Mouse (Mus musculus): ENCODE results near the gene Cux2. TPM values are rescaled to one million over a fixed set of nuclear protein-coding genes. Genes with fewer than 3 reads are reported as not detected.

Cux2 gene
- polyA plus RNA-seq, 1 experiment from 2014 or later = 9.0 TPM

- 82% methylated on average over 14 of the region's 14 CpGs for WGBS
- Histone ChIP-seq H3K4me1 (ENCODE audit: control insufficient read depth, insufficient read depth, low read length) (no peaks in the 10 kb centered on the region), H3K4me3 (ENCODE audit: low read depth, low read length) (no peak overlapping the region), H3K27me3 (ENCODE audit: control insufficient read depth, insufficient read depth, low read length) (no peaks in the 10 kb centered on the region), H3K27ac (ENCODE audit: low read length) (no peak overlapping the region), H3K9ac (replicated peaks; ENCODE audit: low read depth, low read length) (no peak overlapping the region), H3K4me2 (replicated peaks; ENCODE audit: low read depth, low read length) (no peak overlapping the region), H3K9me3 (ENCODE audit: control insufficient read depth, low read depth, low read length) (no peaks in the 10 kb centered on the region), H3K36me3 (ENCODE audit: control insufficient read depth, insufficient read depth, low read length) (no peaks in the 10 kb centered on the region)
- no peak for ATAC-seq (ENCODE audit: insufficient number of reproducible peaks, insufficient read depth, low FRiP score, low read depth)
Observed at GRCm38 (mm10) chr5:121892281-121892680, 157.6 kb downstream of the Cux2 start.

GRCm38 (mm10) chr5:121890925-121891324, 159.0 kb downstream of the Cux2 start:
- Histone ChIP-seq H3K27ac (ENCODE audit: low read length) (no peak overlapping the region), H3K9ac (replicated peaks; ENCODE audit: low read depth, low read length) (no peak overlapping the region), H3K36me3 (ENCODE audit: control insufficient read depth, insufficient read depth, low read length) (no peaks in the 10 kb centered on the region), H3K4me1 (ENCODE audit: control insufficient read depth, insufficient read depth, low read length) (no peaks in the 10 kb centered on the region), H3K9me3 (ENCODE audit: control insufficient read depth, low read depth, low read length) (no peaks in the 10 kb centered on the region), H3K27me3 (ENCODE audit: control insufficient read depth, insufficient read depth, low read length) (no peaks in the 10 kb centered on the region), H3K4me2 (replicated peaks; ENCODE audit: low read depth, low read length) (no peak overlapping the region), H3K4me3 (ENCODE audit: low read depth, low read length) (no peak overlapping the region)
- ATAC-seq (ENCODE audit: insufficient number of reproducible peaks, insufficient read depth, low FRiP score, low read depth) = no peak
- 90% methylated on average over 7 of the region's 7 CpGs for WGBS

GRCm38 (mm10) chr5:121889819-121890362, 160.0 kb downstream of the Cux2 start:
- Histone ChIP-seq H3K9me3 (ENCODE audit: control insufficient read depth, low read depth, low read length) (no peaks in the 10 kb centered on the region), H3K4me2 (replicated peaks; ENCODE audit: low read depth, low read length) (no peak overlapping the region), H3K36me3 (ENCODE audit: control insufficient read depth, insufficient read depth, low read length) (no peaks in the 10 kb centered on the region), H3K4me3 (ENCODE audit: low read depth, low read length) (no peak overlapping the region), H3K4me1 (ENCODE audit: control insufficient read depth, insufficient read depth, low read length) (no peaks in the 10 kb centered on the region), H3K27me3 (ENCODE audit: control insufficient read depth, insufficient read depth, low read length) (no peaks in the 10 kb centered on the region), H3K27ac (ENCODE audit: low read length) (no peak overlapping the region), H3K9ac (replicated peaks; ENCODE audit: low read depth, low read length) (no peak overlapping the region)
- 61% methylated on average over 9 of the region's 9 CpGs for WGBS
- no peak for ATAC-seq (ENCODE audit: insufficient number of reproducible peaks, insufficient read depth, low FRiP score, low read depth)

- H3K4me3 ChIP-seq (ENCODE audit: low read depth, low read length) = no peak overlapping the region
- WGBS = 64% methylated on average over 13 of the region's 13 CpGs
- H3K27ac ChIP-seq (ENCODE audit: low read length) = no peak overlapping the region
- H3K4me1 ChIP-seq (ENCODE audit: control insufficient read depth, insufficient read depth, low read length) = no peaks in the 10 kb centered on the region
- no peaks in the 10 kb centered on the region for H3K9me3 ChIP-seq (ENCODE audit: control insufficient read depth, low read depth, low read length)
- H3K9ac ChIP-seq (replicated peaks; ENCODE audit: low read depth, low read length) = no peak overlapping the region
- H3K36me3 ChIP-seq (ENCODE audit: control insufficient read depth, insufficient read depth, low read length) = no peaks in the 10 kb centered on the region
- no peak for ATAC-seq (ENCODE audit: insufficient number of reproducible peaks, insufficient read depth, low FRiP score, low read depth)
- no peaks in the 10 kb centered on the region for H3K27me3 ChIP-seq (ENCODE audit: control insufficient read depth, insufficient read depth, low read length)
- H3K4me2 ChIP-seq (replicated peaks; ENCODE audit: low read depth, low read length) = no peak overlapping the region
Observed at GRCm38 (mm10) chr5:121889375-121889774, 160.5 kb downstream of the Cux2 start.

- H3K4me1 ChIP-seq (ENCODE audit: control insufficient read depth, insufficient read depth, low read length) = no peaks in the 10 kb centered on the region
- no peaks in the 10 kb centered on the region for H3K9me3 ChIP-seq (ENCODE audit: control insufficient read depth, low read depth, low read length)
- H3K4me3 ChIP-seq (ENCODE audit: low read depth, low read length) = no peak overlapping the region
- no peak overlapping the region for H3K27ac ChIP-seq (ENCODE audit: low read length)
- no peak overlapping the region for H3K4me2 ChIP-seq (replicated peaks; ENCODE audit: low read depth, low read length)
- H3K9ac ChIP-seq (replicated peaks; ENCODE audit: low read depth, low read length) = no peak overlapping the region
- WGBS = 77% methylated on average over 8 of the region's 8 CpGs
- ATAC-seq (ENCODE audit: insufficient number of reproducible peaks, insufficient read depth, low FRiP score, low read depth) = no peak
- no peaks in the 10 kb centered on the region for H3K36me3 ChIP-seq (ENCODE audit: control insufficient read depth, insufficient read depth, low read length)
- no peaks in the 10 kb centered on the region for H3K27me3 ChIP-seq (ENCODE audit: control insufficient read depth, insufficient read depth, low read length)
Observed at GRCm38 (mm10) chr5:121883356-121883755, 166.5 kb downstream of the Cux2 start.

- Histone ChIP-seq H3K27ac (ENCODE audit: low read length) (no peak overlapping the region), H3K27me3 (ENCODE audit: control insufficient read depth, insufficient read depth, low read length) (no peaks in the 10 kb centered on the region), H3K36me3 (ENCODE audit: control insufficient read depth, insufficient read depth, low read length) (no peaks in the 10 kb centered on the region), H3K4me1 (ENCODE audit: control insufficient read depth, insufficient read depth, low read length) (no peaks in the 10 kb centered on the region), H3K4me2 (replicated peaks; ENCODE audit: low read depth, low read length) (no peak overlapping the region), H3K4me3 (ENCODE audit: low read depth, low read length) (no peak overlapping the region), H3K9me3 (ENCODE audit: control insufficient read depth, low read depth, low read length) (no peaks in the 10 kb centered on the region), H3K9ac (replicated peaks; ENCODE audit: low read depth, low read length) (no peak overlapping the region)
- ATAC-seq (ENCODE audit: insufficient number of reproducible peaks, insufficient read depth, low FRiP score, low read depth) = no peak
- 61% methylated on average over 6 of the region's 6 CpGs for WGBS
Observed at GRCm38 (mm10) chr5:121879211-121879610, 170.7 kb downstream of the Cux2 start.

GRCm38 (mm10) chr5:121878703-121879102, 171.2 kb downstream of the Cux2 start:
- H3K9me3 ChIP-seq (ENCODE audit: control insufficient read depth, low read depth, low read length) = no peaks in the 10 kb centered on the region
- H3K27me3 ChIP-seq (ENCODE audit: control insufficient read depth, insufficient read depth, low read length) = no peaks in the 10 kb centered on the region
- no peak overlapping the region for H3K4me2 ChIP-seq (replicated peaks; ENCODE audit: low read depth, low read length)
- no peak for ATAC-seq (ENCODE audit: insufficient number of reproducible peaks, insufficient read depth, low FRiP score, low read depth)
- 88% methylated on average over 17 of the region's 17 CpGs for WGBS
- no peaks in the 10 kb centered on the region for H3K4me1 ChIP-seq (ENCODE audit: control insufficient read depth, insufficient read depth, low read length)
- H3K9ac ChIP-seq (replicated peaks; ENCODE audit: low read depth, low read length) = no peak overlapping the region
- H3K27ac ChIP-seq (ENCODE audit: low read length) = no peak overlapping the region
- H3K4me3 ChIP-seq (ENCODE audit: low read depth, low read length) = no peak overlapping the region
- H3K36me3 ChIP-seq (ENCODE audit: control insufficient read depth, insufficient read depth, low read length) = no peaks in the 10 kb centered on the region

- Histone ChIP-seq H3K4me3 (ENCODE audit: low read depth, low read length) (no peak overlapping the region), H3K4me2 (replicated peaks; ENCODE audit: low read depth, low read length) (no peak overlapping the region), H3K27ac (ENCODE audit: low read length) (no peak overlapping the region), H3K27me3 (ENCODE audit: control insufficient read depth, insufficient read depth, low read length) (no peaks in the 10 kb centered on the region), H3K4me1 (ENCODE audit: control insufficient read depth, insufficient read depth, low read length) (no peaks in the 10 kb centered on the region), H3K9ac (replicated peaks; ENCODE audit: low read depth, low read length) (no peak overlapping the region), H3K9me3 (ENCODE audit: control insufficient read depth, low read depth, low read length) (no peaks in the 10 kb centered on the region), H3K36me3 (ENCODE audit: control insufficient read depth, insufficient read depth, low read length) (no peaks in the 10 kb centered on the region)
- ATAC-seq (ENCODE audit: insufficient number of reproducible peaks, insufficient read depth, low FRiP score, low read depth) = no peak
- WGBS = 90% methylated on average over 12 of the region's 12 CpGs
Observed at GRCm38 (mm10) chr5:121876901-121877300, 173.0 kb downstream of the Cux2 start.

- H3K36me3 ChIP-seq (ENCODE audit: control insufficient read depth, insufficient read depth, low read length) = no peaks in the 10 kb centered on the region
- no peaks in the 10 kb centered on the region for H3K4me1 ChIP-seq (ENCODE audit: control insufficient read depth, insufficient read depth, low read length)
- no peak overlapping the region for H3K4me3 ChIP-seq (ENCODE audit: low read depth, low read length)
- no peak for ATAC-seq (ENCODE audit: insufficient number of reproducible peaks, insufficient read depth, low FRiP score, low read depth)
- 88% methylated on average over 12 of the region's 12 CpGs for whole genome bisulfite sequencing
- H3K27ac ChIP-seq (ENCODE audit: low read length) = no peak overlapping the region
- no peaks in the 10 kb centered on the region for H3K27me3 ChIP-seq (ENCODE audit: control insufficient read depth, insufficient read depth, low read length)
- H3K9me3 ChIP-seq (ENCODE audit: control insufficient read depth, low read depth, low read length) = no peaks in the 10 kb centered on the region
- no peak overlapping the region for H3K4me2 ChIP-seq (replicated peaks; ENCODE audit: low read depth, low read length)
- no peak overlapping the region for H3K9ac ChIP-seq (replicated peaks; ENCODE audit: low read depth, low read length)
Observed at GRCm38 (mm10) chr5:121875041-121875440, 174.9 kb downstream of the Cux2 start.

Data from stomach, embryonic 14.5 days (tissue).